Mouse (Mus musculus): ENCODE measurements around the gene Ssxb5. TPM values are rescaled to one million over a fixed set of nuclear protein-coding genes. Genes with fewer than 3 reads are reported as not detected.

The Ssxb5 gene
- not detected in 2 replicates for polyA plus RNA-seq (2012; rRNA removed)

GRCm38 (mm10) chrX:8803391-8803790 lies at the start of gene Ssxb5:
Ssxb5 (plus strand) TSS chrX:8803691.

GRCm38 (mm10) chrX:8843694-8844093 lies 40.2 kb downstream of the Ssxb5 start, which contains the start of gene Gm6592:
Gm6592 (plus strand) TSS chrX:8843994.

Other genes starting within 250 kb of the Ssxb5 start
- not detected in 2 replicates for gene Ssxb3, start 211.9 kb upstream of the Ssxb5 start, polyA plus RNA-seq (2012; rRNA removed)
- gene Ssxb8, start 112.8 kb upstream of the Ssxb5 start, polyA plus RNA-seq (2012; rRNA removed): not detected in 2 replicates
- gene Ssx9, start 55.3 kb upstream of the Ssxb5 start, polyA plus RNA-seq (2012; rRNA removed): not detected in 2 replicates
- gene Gm6592, start 40.3 kb downstream of the Ssxb5 start, polyA plus RNA-seq (2012; rRNA removed): not detected in 2 replicates
- not detected in 2 replicates for gene Gm5751, start 70.6 kb downstream of the Ssxb5 start, polyA plus RNA-seq (2012; rRNA removed)
- 0.20 and 0.24 TPM in 2 replicates for gene B630019K06Rik, start 88.7 kb downstream of the Ssxb5 start, polyA plus RNA-seq (2012; rRNA removed)
- not detected in 2 replicates for gene Fthl17b, start 159.3 kb downstream of the Ssxb5 start, polyA plus RNA-seq (2012; rRNA removed)
- gene Fthl17c, start 172.9 kb downstream of the Ssxb5 start, polyA plus RNA-seq (2012; rRNA removed): not detected in 2 replicates
- gene Fthl17d, start 183.1 kb downstream of the Ssxb5 start, polyA plus RNA-seq (2012; rRNA removed): not detected in 2 replicates
- gene Fthl17e, start 229.8 kb downstream of the Ssxb5 start, polyA plus RNA-seq (2012; rRNA removed): not detected in 2 replicates

All from liver, embryonic 18 days (tissue).